Mouse (Mus musculus): ENCODE data around the gene Ptch2. TPM values are rescaled to one million over a fixed set of nuclear protein-coding genes. Genes with fewer than 3 reads are reported as not detected.

The Ptch2 gene
- polyA plus RNA-seq, 1 experiment from 2014 or later: 1.3 TPM

DNA sequence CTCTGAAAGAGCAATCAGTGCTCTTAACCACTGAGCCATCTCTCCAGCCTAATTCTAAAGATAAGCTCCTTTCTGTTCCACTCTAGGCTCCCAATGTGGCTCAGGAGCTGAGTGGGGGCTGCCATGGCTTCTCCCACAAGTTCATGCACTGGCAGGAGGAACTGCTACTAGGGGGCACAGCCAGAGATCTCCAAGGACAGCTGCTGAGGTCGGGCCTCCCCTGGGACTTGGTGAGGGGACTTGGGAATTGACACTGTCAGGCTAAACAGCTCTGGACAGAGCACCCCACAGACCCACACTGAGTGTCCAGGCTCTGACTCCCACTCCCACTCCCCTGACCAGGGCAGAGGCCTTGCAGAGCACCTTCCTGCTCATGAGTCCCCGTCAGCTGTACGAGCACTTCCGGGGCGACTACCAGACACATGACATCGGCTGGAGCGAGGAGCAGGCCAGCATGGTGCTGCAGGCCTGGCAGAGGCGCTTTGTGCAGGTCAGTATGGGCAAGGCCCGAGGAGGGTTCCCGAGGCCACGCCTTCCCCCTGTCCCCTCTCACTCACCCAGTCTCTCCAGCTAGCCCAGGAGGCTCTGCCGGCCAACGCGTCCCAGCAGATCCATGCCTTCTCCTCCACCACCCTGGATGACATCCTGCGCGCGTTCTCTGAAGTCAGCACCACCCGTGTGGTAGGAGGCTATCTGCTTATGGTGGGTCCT lies 12.1 kb downstream of the Ptch2 start:
- ATAC-seq: no peak
- WGBS: 91% methylated on average over 18 of the region's 18 CpGs

DNA sequence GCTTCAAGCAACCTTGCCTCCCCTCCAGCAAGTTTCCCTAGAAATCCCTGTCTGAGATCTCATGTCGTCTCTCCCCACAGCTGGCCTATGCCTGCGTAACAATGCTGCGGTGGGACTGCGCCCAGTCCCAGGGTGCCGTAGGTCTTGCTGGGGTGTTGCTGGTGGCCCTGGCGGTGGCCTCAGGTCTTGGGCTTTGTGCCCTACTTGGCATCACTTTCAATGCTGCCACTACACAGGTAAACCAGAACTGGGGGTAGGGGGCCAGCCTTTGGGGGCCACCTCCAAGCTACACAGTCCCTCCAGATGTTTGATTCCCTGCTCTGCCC lies 12.6 kb downstream of the Ptch2 start:
- H3K27me3 ChIP-seq (replicated peaks; ENCODE audit: control insufficient read depth, insufficient read depth, low read length): no peaks in the 10 kb centered on the region
- H3K36me3 ChIP-seq (ENCODE audit: control insufficient read depth, insufficient read depth): peaks cover 8% of the 10 kb centered on the region; the same call in 1 of the 2 replicates
- H3K4me3 ChIP-seq (ENCODE audit: low read depth, low read length): no peak overlapping the region
- no peak for TF ChIP-seq CTCF (IDR thresholded peaks at IDR 0.05; ENCODE audit: low read depth)
- WGBS: 99% methylated on average over 6 of the region's 6 CpGs
- no peak for ATAC-seq
- H3K9ac ChIP-seq (ENCODE audit: low read depth, low read length): no peak overlapping the region
- H3K27ac ChIP-seq (ENCODE audit: low read depth, low read length): no peak overlapping the region
- no peaks in the 10 kb centered on the region for H3K9me3 ChIP-seq (ENCODE audit: control insufficient read depth)
- H3K4me2 ChIP-seq (replicated peaks; ENCODE audit: low read depth): no peak overlapping the region
- H3K4me1 ChIP-seq (replicated peaks; ENCODE audit: control insufficient read depth, insufficient read depth, low read length): no peaks in the 10 kb centered on the region

More for the DNA sequence above, 12.1 kb downstream of the Ptch2 start:
- H3K4me3 ChIP-seq (ENCODE audit: low read depth, low read length): no peak overlapping the region
- H3K27ac ChIP-seq (ENCODE audit: low read depth, low read length): no peak overlapping the region
- no peak overlapping the region for H3K9ac ChIP-seq (ENCODE audit: low read depth, low read length)
- H3K4me1 ChIP-seq (replicated peaks; ENCODE audit: control insufficient read depth, insufficient read depth, low read length): no peaks in the 10 kb centered on the region
- no peak overlapping the region for H3K4me2 ChIP-seq (replicated peaks; ENCODE audit: low read depth)
- H3K27me3 ChIP-seq (replicated peaks; ENCODE audit: control insufficient read depth, insufficient read depth, low read length): no peaks in the 10 kb centered on the region
- peaks cover 8% of the 10 kb centered on the region; the same call in 1 of the 2 replicates for H3K36me3 ChIP-seq (ENCODE audit: control insufficient read depth, insufficient read depth)
- no peak for TF ChIP-seq CTCF (IDR thresholded peaks at IDR 0.05; ENCODE audit: low read depth)
- no peaks in the 10 kb centered on the region for H3K9me3 ChIP-seq (ENCODE audit: control insufficient read depth)

DNA sequence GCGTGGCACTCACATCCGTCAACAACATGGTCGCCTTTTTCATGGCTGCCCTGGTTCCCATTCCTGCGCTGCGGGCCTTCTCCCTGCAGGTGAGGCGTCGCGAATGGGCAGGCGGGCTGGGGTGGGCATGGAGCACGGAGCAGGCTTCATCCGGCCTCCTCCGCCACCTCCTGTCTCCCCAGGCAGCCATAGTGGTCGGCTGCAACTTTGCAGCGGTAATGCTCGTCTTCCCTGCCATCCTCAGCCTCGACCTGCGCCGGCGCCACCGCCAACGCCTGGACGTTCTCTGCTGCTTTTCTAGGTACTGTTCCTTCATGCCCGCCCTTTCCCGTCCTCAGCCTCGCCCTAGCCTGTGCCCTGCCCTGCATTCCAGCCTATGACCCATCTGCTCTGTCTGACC lies 13.5 kb downstream of the Ptch2 start:
- H3K27me3 ChIP-seq (replicated peaks; ENCODE audit: control insufficient read depth, insufficient read depth, low read length): no peaks in the 10 kb centered on the region
- ATAC-seq: no peak
- H3K9ac ChIP-seq (ENCODE audit: low read depth, low read length): no peak overlapping the region
- H3K4me1 ChIP-seq (replicated peaks; ENCODE audit: control insufficient read depth, insufficient read depth, low read length): no peaks in the 10 kb centered on the region
- H3K9me3 ChIP-seq (ENCODE audit: control insufficient read depth): no peaks in the 10 kb centered on the region
- no peak overlapping the region for H3K27ac ChIP-seq (ENCODE audit: low read depth, low read length)
- WGBS: 90% methylated on average over 25 of the region's 25 CpGs
- H3K36me3 ChIP-seq (ENCODE audit: control insufficient read depth, insufficient read depth): peaks cover 8% of the 10 kb centered on the region; the same call in 1 of the 2 replicates
- no peak overlapping the region for H3K4me2 ChIP-seq (replicated peaks; ENCODE audit: low read depth)
- no peak for TF ChIP-seq CTCF (IDR thresholded peaks at IDR 0.05; ENCODE audit: low read depth)
- H3K4me3 ChIP-seq (ENCODE audit: low read depth, low read length): no peak overlapping the region

DNA sequence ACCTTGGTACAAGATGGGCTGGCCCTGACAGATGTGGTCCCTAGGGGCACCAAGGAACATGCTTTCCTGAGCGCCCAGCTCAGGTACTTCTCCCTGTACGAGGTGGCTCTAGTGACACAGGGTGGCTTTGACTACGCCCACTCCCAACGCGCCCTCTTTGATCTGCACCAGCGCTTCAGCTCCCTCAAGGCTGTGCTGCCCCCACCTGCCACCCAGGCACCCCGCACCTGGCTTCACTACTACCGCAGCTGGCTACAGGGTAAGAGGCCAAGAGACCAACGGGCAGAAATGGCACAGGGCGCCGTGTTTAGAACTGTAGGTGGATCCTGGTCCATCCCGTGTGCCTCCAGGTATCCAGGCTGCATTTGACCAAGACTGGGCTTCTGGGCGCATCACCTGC lies 14.4 kb downstream of the Ptch2 start:
- Histone ChIP-seq H3K9ac (ENCODE audit: low read depth, low read length) (no peak overlapping the region), H3K36me3 (ENCODE audit: control insufficient read depth, insufficient read depth) (peaks cover 8% of the 10 kb centered on the region; the same call in 1 of the 2 replicates), H3K4me2 (replicated peaks; ENCODE audit: low read depth) (no peak overlapping the region), H3K4me1 (replicated peaks; ENCODE audit: control insufficient read depth, insufficient read depth, low read length) (no peaks in the 10 kb centered on the region), H3K9me3 (ENCODE audit: control insufficient read depth) (no peaks in the 10 kb centered on the region), H3K27ac (ENCODE audit: low read depth, low read length) (no peak overlapping the region), H3K27me3 (replicated peaks; ENCODE audit: control insufficient read depth, insufficient read depth, low read length) (no peaks in the 10 kb centered on the region), H3K4me3 (ENCODE audit: low read depth, low read length) (no peak overlapping the region)
- no peak for ATAC-seq
- 88% methylated on average over 13 of the region's 13 CpGs for whole genome bisulfite sequencing
- TF ChIP-seq CTCF (IDR thresholded peaks at IDR 0.05; ENCODE audit: low read depth): no peak

DNA sequence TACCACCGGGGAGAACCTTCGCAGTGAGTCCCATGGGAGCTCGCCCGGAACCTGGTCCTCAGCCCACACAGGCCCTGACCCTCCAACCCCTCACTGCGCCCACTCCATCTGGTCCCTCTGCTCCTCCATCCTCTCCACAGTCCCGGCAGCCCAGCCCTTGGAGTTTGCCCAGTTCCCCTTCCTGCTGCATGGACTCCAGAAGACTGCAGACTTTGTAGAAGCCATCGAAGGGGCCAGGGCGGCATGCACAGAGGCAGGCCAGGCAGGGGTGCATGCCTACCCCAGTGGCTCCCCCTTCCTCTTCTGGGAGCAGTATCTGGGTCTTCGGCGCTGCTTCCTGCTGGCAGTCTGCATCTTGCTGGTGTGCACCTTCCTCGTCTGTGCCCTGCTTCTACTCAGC lies 15.1 kb downstream of the Ptch2 start:
- whole genome bisulfite sequencing: 90% methylated on average over 10 of the region's 11 CpGs
- H3K27ac ChIP-seq (ENCODE audit: low read depth, low read length): no peak overlapping the region
- no peak for ATAC-seq
- H3K9me3 ChIP-seq (ENCODE audit: control insufficient read depth): no peaks in the 10 kb centered on the region
- no peak overlapping the region for H3K9ac ChIP-seq (ENCODE audit: low read depth, low read length)
- no peaks in the 10 kb centered on the region for H3K27me3 ChIP-seq (replicated peaks; ENCODE audit: control insufficient read depth, insufficient read depth, low read length)
- no peak for TF ChIP-seq CTCF (IDR thresholded peaks at IDR 0.05; ENCODE audit: low read depth)
- no peak overlapping the region for H3K4me3 ChIP-seq (ENCODE audit: low read depth, low read length)
- no peak overlapping the region for H3K4me2 ChIP-seq (replicated peaks; ENCODE audit: low read depth)
- peaks cover 8% of the 10 kb centered on the region; the same call in 1 of the 2 replicates for H3K36me3 ChIP-seq (ENCODE audit: control insufficient read depth, insufficient read depth)
- no peaks in the 10 kb centered on the region for H3K4me1 ChIP-seq (replicated peaks; ENCODE audit: control insufficient read depth, insufficient read depth, low read length)

DNA sequence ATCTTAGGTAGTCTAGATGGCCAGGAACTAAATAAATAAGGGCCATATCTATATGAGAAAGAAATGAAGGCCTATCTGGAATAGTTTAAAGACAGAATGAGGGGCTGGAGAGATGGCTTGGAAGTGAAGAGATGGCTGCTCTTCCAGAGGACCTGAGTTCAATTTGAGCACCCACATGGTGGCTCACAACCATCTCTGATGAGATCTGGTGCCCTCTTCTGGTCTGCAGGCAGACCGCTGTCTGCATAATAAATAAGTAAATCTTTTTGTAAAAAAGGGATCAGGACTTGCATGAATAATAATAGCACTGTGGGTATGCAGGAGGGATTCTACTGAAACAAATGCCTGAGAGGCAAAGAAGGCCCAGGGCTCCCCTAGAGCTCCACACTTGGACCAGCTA lies 17.4 kb downstream of the Ptch2 start:
- H3K4me3 ChIP-seq (ENCODE audit: low read depth, low read length): no peak overlapping the region
- H3K9ac ChIP-seq (ENCODE audit: low read depth, low read length): no peak overlapping the region
- ATAC-seq: no peak
- H3K27ac ChIP-seq (ENCODE audit: low read depth, low read length): no peak overlapping the region
- no peak overlapping the region for H3K4me2 ChIP-seq (replicated peaks; ENCODE audit: low read depth)
- H3K27me3 ChIP-seq (replicated peaks; ENCODE audit: control insufficient read depth, insufficient read depth, low read length): no peaks in the 10 kb centered on the region
- WGBS: 94% methylated on average over 1 of the region's 1 CpGs
- H3K4me1 ChIP-seq (replicated peaks; ENCODE audit: control insufficient read depth, insufficient read depth, low read length): no peaks in the 10 kb centered on the region
- H3K36me3 ChIP-seq (ENCODE audit: control insufficient read depth, insufficient read depth): peaks cover 8% of the 10 kb centered on the region; the same call in 1 of the 2 replicates
- H3K9me3 ChIP-seq (ENCODE audit: control insufficient read depth): no peaks in the 10 kb centered on the region
- peak; percentile 28; the same call in 1 of the 2 replicates for TF ChIP-seq CTCF (IDR thresholded peaks at IDR 0.05; ENCODE audit: low read depth)

Data from intestine, postnatal 0 days (tissue).